Mouse (Mus musculus): Measurements from ENCODE around the gene Hrasls5.

DNA sequence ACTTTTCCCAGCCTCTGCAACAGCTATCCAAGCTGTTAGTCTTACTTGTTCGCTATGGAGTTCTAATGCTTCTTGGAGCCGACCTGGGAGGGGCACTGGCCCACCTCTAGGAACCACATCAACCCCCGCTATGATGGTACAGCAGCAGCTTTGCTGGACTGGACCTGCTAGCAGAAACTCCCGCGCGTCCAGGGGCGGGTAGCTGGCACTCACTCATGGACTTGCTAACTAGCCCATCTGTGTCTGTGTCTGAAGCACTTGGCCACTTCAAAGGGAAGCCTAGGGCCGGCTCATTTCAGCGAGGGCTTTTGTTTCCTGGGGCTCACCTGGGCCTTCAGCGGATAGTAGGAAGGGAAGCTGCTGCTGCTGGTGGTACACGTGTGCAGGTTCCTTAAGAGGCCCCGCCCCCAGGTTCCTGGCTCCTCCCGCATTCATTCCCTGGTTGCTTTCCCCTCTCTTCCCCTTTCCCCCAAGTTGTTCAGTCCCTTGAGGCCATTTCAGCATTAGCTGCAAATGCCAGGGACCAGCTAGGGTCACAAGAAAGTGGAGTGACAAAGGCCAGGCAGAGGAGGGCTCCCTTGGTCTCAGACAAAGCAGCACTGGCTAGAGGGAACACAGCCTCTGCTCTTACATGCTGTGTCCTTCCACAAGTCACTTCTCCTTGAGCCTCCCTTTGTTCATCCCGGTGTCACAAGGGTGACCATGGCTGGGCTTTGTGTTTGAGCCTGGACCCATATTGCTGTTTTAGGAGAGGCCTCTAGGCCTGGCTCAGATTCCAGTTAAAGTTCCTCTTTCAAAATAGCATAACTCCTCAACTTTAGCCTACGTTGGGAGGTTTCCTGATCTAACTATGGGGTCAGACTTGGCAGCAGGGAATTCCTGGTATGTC, 5.3 kb upstream of the Hrasls5 start, which contains the start of gene Lgals12:
- TF ChIP-seq CTCF (IDR thresholded peaks at IDR 0.05; ENCODE audit: extremely low read depth, insufficient read depth, low read length) (no peak), POLR2A (IDR thresholded peaks at IDR 0.05; ENCODE audit: extremely low read depth, insufficient read depth, low read length) (no peak)

Data from cortical plate, adult 2 months (tissue).